Mouse (Mus musculus): Measurements from ENCODE around the gene Mrm3. TPM values are rescaled to one million over a fixed set of nuclear protein-coding genes. Genes with fewer than 3 reads are reported as not detected.

Mrm3 gene
- 13.3 TPM for total RNA-seq (2023)

GRCm38 (mm10) chr11:76242901-76243810 is at the start of gene Mrm3, which contains the start of gene Glod4:
Gene Mrm3 (plus strand): TSS chr11:76243715.
Gene Glod4 (minus strand): TSS chr11:76243725.

GRCm38 (mm10) chr11:76217390-76217800 is 26.1 kb upstream of the Mrm3 start, which contains the start of the genes Dbil5 and Gemin4:
Gene Dbil5 (plus strand): TSS chr11:76217608.
Gene Gemin4 (minus strand): TSS chr11:76217664.

Other genes with a start within 250 kb of the Mrm3 start
- not detected for gene 1700016K19Rik, start 243.8 kb upstream of the Mrm3 start, total RNA-seq (2023)
- 72.9 TPM for gene Rflnb, start 215.9 kb upstream of the Mrm3 start, total RNA-seq (2023)
- gene Vps53, start 64.1 kb upstream of the Mrm3 start, total RNA-seq (2023), result 59.5 TPM
- 3.7 TPM for gene Fam57a, start 64.0 kb upstream of the Mrm3 start, total RNA-seq (2023)
- gene Dbil5, start 26.1 kb upstream of the Mrm3 start, total RNA-seq (2023), result not detected
- 4.7 TPM for gene Gemin4, start 26.1 kb upstream of the Mrm3 start, total RNA-seq (2023)
- gene Glod4, start within 50 bp of the Mrm3 start, total RNA-seq (2023), result 14.7 TPM
- gene Nxn, start 155.4 kb downstream of the Mrm3 start, total RNA-seq (2023), result 7.4 TPM
- gene Timm22, start 163.2 kb downstream of the Mrm3 start, total RNA-seq (2023), result 14.7 TPM